Mouse (Mus musculus): ENCODE measurements around the gene Mark4. TPM values are rescaled to one million over a fixed set of nuclear protein-coding genes. Genes with fewer than 3 reads are reported as not detected.
A peak's percentile ranks its signal among the peaks of the same experiment; 100 is the strongest.

Gene Mark4
- polyA plus RNA-seq, 1 experiment from 2014 or later = 1.8 TPM

DNA sequence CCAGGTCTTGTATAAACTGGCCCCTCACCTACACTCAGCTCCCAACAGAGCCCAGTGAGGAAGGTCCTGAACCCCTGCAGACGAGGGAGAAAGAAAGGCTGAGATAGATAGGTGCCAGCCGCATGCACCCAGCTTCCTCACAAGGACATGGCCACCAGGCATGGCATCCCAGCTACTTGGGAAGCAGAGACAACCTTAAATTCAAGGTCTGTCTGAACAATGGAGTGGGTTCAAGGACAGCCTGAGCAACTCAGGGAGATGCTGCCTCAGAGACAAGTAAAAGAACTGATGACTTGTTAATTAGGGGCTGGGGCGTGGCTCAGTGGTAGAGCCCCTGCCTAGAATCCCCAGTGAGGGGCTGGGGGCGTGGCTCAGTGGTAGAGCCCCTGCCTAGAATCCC, 3.4 kb downstream of the Mark4 start:
- H3K4me3 ChIP-seq (ENCODE audit: low read depth, low read length) = no peak overlapping the region
- no peaks in the 10 kb centered on the region for H3K27me3 ChIP-seq (ENCODE audit: insufficient read depth, low read length)
- no peaks in the 10 kb centered on the region for H3K9me3 ChIP-seq (ENCODE audit: low read length)
- no peak overlapping the region for H3K27ac ChIP-seq (ENCODE audit: low read depth)
- H3K4me2 ChIP-seq (ENCODE audit: low read depth, low read length) = no peak overlapping the region
- no peak overlapping the region for H3K9ac ChIP-seq (replicated peaks)
- H3K4me1 ChIP-seq (ENCODE audit: insufficient read depth) = peaks cover 15% of the 10 kb centered on the region
- WGBS (ENCODE audit: insufficient replicate concordance) = 85% methylated on average over 4 of the region's 4 CpGs
- TF ChIP-seq EP300 (IDR thresholded peaks at IDR 0.05; ENCODE audit: low read depth) (no peak), CTCF (IDR thresholded peaks at IDR 0.05; ENCODE audit: low read depth) (no peak)
- ATAC-seq (no peak), DNase-seq (no peak)
- H3K36me3 ChIP-seq (replicated peaks; ENCODE audit: insufficient read depth, low read length) = peaks cover 9% of the 10 kb centered on the region

DNA sequence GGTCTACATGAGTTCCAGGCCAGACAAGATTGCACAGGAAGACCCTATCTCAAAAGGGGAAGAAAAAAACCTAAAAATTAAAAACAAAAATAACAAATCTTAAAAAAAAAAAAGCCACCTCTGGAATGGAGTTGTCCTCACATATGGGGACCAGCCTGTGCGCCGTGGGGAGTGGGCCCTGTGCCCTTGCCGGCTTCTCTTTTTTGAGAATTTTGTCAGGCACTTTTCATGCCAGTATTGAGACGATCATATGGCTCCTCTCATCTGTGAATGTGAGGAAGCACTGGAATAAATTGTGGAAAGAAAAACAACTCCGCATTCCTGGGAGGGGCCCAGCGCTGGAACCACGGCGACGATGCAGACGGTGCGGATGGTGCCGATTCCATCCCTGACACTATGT, 9.5 kb downstream of the Mark4 start:
- no peak for ATAC-seq
- TF ChIP-seq EP300 (IDR thresholded peaks at IDR 0.05; ENCODE audit: low read depth) (no peak), CTCF (IDR thresholded peaks at IDR 0.05; ENCODE audit: low read depth) (no peak)
- H3K27ac ChIP-seq (ENCODE audit: low read depth) = no peak overlapping the region
- no peak for DNase-seq
- H3K4me3 ChIP-seq (ENCODE audit: low read depth, low read length) = no peak overlapping the region
- H3K9me3 ChIP-seq (ENCODE audit: low read length) = no peaks in the 10 kb centered on the region
- no peaks in the 10 kb centered on the region for H3K27me3 ChIP-seq (ENCODE audit: insufficient read depth, low read length)
- H3K9ac ChIP-seq (replicated peaks) = no peak overlapping the region
- H3K36me3 ChIP-seq (replicated peaks; ENCODE audit: insufficient read depth, low read length) = peaks cover 30% of the 10 kb centered on the region
- 89% methylated on average over 12 of the region's 12 CpGs for whole genome bisulfite sequencing (ENCODE audit: insufficient replicate concordance)
- no peak overlapping the region for H3K4me2 ChIP-seq (ENCODE audit: low read depth, low read length)
- H3K4me1 ChIP-seq (ENCODE audit: insufficient read depth) = no peaks in the 10 kb centered on the region

DNA sequence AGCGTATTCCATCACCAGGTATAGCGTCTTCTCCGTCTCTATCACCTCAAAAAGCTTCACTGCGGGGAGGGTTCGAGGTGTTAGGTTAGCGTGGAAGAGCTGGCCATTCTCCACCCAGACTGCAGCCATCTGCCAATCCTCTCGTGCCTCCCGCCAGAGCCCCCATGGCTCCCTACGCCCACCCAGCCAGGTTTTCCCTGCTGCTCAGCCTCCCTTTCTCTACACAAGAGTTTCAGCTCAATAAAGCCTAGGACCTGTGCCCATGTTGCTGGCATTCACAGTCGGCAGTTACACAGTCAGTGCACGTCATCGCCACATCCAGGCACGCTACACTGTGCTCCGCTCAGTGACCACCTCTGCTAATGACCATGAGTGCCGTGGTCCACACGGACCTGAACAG, 10.9 kb downstream of the Mark4 start:
- Histone ChIP-seq H3K4me3 (ENCODE audit: low read depth, low read length) (no peak overlapping the region), H3K9me3 (ENCODE audit: low read length) (no peaks in the 10 kb centered on the region), H3K9ac (replicated peaks) (no peak overlapping the region), H3K4me1 (ENCODE audit: insufficient read depth) (no peaks in the 10 kb centered on the region), H3K27me3 (ENCODE audit: insufficient read depth, low read length) (no peaks in the 10 kb centered on the region), H3K27ac (ENCODE audit: low read depth) (no peak overlapping the region), H3K4me2 (ENCODE audit: low read depth, low read length) (no peak overlapping the region), H3K36me3 (replicated peaks; ENCODE audit: insufficient read depth, low read length) (peaks cover 39% of the 10 kb centered on the region)
- DNase-seq (no peak), ATAC-seq (no peak)
- TF ChIP-seq CTCF (IDR thresholded peaks at IDR 0.05; ENCODE audit: low read depth) = no peak
- TF ChIP-seq EP300 (IDR thresholded peaks at IDR 0.05; ENCODE audit: low read depth) = no peak
- WGBS (ENCODE audit: insufficient replicate concordance) = 91% methylated on average over 16 of the region's 16 CpGs

DNA sequence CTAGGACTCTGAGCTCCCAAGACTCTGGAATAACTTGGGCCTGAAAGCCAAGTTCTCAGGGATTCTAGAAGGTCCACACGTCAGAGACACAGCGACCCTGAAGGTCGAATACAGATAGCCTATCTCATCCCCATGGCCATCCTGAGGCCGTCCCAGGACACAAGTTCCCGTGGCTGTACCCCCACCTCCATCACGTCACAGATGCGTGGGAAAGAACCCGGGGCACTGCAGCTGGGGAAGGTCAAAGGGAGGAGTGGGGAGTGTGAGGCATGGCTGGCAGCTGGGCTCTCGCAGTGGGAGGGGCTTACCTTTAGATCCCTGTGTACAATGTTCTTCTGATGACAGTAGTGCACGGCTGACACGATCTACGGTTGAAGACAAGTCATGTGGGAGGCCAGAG, 13.8 kb downstream of the Mark4 start:
- Histone ChIP-seq H3K4me1 (ENCODE audit: insufficient read depth) (no peaks in the 10 kb centered on the region), H3K27me3 (ENCODE audit: insufficient read depth, low read length) (no peaks in the 10 kb centered on the region), H3K4me3 (ENCODE audit: low read depth, low read length) (no peak overlapping the region), H3K36me3 (replicated peaks; ENCODE audit: insufficient read depth, low read length) (peaks cover 42% of the 10 kb centered on the region), H3K27ac (ENCODE audit: low read depth) (no peak overlapping the region), H3K9ac (replicated peaks) (no peak overlapping the region), H3K9me3 (ENCODE audit: low read length) (no peaks in the 10 kb centered on the region), H3K4me2 (ENCODE audit: low read depth, low read length) (no peak overlapping the region)
- ATAC-seq (no peak), DNase-seq (no peak)
- TF ChIP-seq CTCF (IDR thresholded peaks at IDR 0.05; ENCODE audit: low read depth) (no peak), EP300 (IDR thresholded peaks at IDR 0.05; ENCODE audit: low read depth) (no peak)
- WGBS (ENCODE audit: insufficient replicate concordance) = 83% methylated on average over 12 of the region's 12 CpGs

DNA sequence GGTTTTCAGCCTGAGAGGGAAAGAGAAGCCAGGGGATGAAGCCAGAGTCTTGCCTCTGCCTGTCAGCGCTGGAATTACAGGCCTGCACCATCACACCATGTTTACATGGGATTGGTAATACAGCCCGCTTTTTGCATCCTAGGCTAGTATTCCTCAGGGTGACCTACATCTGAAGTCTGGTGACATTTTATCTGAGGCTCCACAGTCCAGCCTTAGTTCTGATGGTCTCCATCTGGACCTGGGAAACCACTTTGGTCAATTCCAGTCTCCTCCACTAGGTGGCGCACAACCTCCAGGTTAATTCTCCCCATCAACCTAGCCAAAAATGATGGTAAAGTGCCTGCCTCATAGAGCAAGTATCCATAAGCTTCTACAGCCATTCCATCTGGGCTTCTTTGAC, 15.3 kb downstream of the Mark4 start:
- Histone ChIP-seq H3K36me3 (replicated peaks; ENCODE audit: insufficient read depth, low read length) (peaks cover 35% of the 10 kb centered on the region), H3K4me3 (ENCODE audit: low read depth, low read length) (no peak overlapping the region), H3K27ac (ENCODE audit: low read depth) (no peak overlapping the region), H3K4me2 (ENCODE audit: low read depth, low read length) (no peak overlapping the region), H3K9ac (replicated peaks) (no peak overlapping the region), H3K4me1 (ENCODE audit: insufficient read depth) (no peaks in the 10 kb centered on the region), H3K9me3 (ENCODE audit: low read length) (no peaks in the 10 kb centered on the region), H3K27me3 (ENCODE audit: insufficient read depth, low read length) (no peaks in the 10 kb centered on the region)
- DNase-seq (peak; percentile 84), ATAC-seq (peak; percentile 41; the same call in 1 of the 2 replicates)
- WGBS (ENCODE audit: insufficient replicate concordance) = 40% methylated on average over 3 of the region's 3 CpGs
- TF ChIP-seq EP300 (IDR thresholded peaks at IDR 0.05; ENCODE audit: low read depth) (no peak), CTCF (IDR thresholded peaks at IDR 0.05; ENCODE audit: low read depth) (peak; percentile 93)

DNA sequence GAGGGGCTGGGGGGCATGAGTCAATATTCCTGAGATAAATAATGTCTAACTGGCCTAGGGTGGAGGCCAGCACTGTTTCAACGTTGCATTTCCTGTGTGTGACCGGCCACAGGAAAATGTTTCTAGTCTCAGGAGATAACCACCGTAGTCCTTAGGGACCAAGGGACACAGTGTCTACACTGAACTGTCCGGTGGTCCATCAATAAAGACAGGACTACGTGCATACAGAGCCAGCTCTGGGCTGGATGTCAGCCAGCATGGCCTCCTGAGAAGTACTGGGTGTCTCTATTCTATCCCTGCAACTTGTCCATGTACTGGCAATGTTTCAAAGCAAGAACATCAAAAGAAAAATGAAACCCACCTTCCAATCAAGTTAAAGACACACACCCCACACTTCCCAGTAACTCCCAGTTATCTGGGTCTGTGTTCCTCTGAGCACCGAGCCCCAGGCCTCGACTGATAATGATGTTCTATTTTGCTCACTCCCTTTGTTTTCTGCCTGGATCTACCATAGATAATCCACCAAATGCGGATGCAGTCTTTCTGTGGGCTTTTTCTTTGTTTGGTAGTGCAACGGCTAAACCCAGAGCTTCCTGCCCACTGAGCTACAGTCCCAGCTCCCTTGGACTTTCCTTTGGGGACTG, 17.1 kb downstream of the Mark4 start:
- DNase-seq = no peak

More for the DNA sequence above, 17.1 kb downstream of the Mark4 start:
- Histone ChIP-seq H3K9ac (replicated peaks) (no peak overlapping the region), H3K4me2 (ENCODE audit: low read depth, low read length) (no peak overlapping the region), H3K4me3 (ENCODE audit: low read depth, low read length) (no peak overlapping the region), H3K9me3 (ENCODE audit: low read length) (no peaks in the 10 kb centered on the region), H3K4me1 (ENCODE audit: insufficient read depth) (no peaks in the 10 kb centered on the region), H3K27me3 (ENCODE audit: insufficient read depth, low read length) (no peaks in the 10 kb centered on the region), H3K27ac (ENCODE audit: low read depth) (0 out of 2 replicates have a peak overlapping the region, but pooled peaks have one; percentile 16), H3K36me3 (replicated peaks; ENCODE audit: insufficient read depth, low read length) (peaks cover 32% of the 10 kb centered on the region)
- TF ChIP-seq EP300 (IDR thresholded peaks at IDR 0.05; ENCODE audit: low read depth) (no peak), CTCF (IDR thresholded peaks at IDR 0.05; ENCODE audit: low read depth) (no peak)
- 57% methylated on average over 9 of the region's 9 CpGs for WGBS (ENCODE audit: insufficient replicate concordance)
- ATAC-seq = peak; percentile 40; the same call in 1 of the 2 replicates
